Mouse (Mus musculus) spleen, postnatal 36 days (tissue): Measurements from ENCODE around the gene Garnl3.
"Not testable (repeated sequence)": the region's sequence is repeated elsewhere in the genome, so short reads cannot be mapped to it uniquely, and the experiment has no call there.

Source experiments
- DNase-seq, 2 experiments: peaks; one replicate each; pipeline ENCODE4 v3.0.0; 2022; ENCODE audit warnings: low spot score in 2 of 2, mixed read lengths in 1 of 2

Garnl3 gene

DNA sequence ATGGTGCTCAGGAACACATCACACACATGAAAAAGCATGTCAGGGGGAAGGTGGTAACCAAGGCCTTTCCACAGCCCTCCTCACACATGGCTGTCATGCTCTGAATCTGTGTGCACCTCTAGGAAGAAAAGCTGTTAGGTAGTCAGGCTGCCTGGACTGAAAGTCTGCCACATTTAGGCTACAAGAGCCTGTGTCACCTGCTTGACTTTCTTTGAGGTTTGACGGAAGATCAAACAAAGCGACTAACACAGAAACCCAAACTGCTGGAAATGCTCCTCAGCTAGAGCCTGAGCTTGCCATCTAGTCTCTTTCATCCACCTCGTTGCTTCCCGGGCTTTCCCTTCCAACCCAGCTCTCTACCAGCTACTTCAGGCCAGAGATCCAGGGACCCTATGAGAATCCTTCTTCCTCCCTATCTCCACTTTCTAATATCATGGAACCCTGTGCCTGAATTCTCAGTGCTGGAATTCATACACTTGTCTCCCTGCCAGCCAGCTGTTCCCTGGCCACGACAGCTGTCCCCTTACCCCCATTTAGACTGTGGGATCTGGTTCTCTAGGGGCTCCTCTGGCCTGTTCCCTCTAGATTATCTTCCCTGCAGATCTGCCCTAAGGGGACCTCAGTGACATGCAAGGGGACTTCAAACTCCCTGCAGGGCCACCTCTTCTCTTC is 98.9 kb downstream of the Garnl3 start:
- DNase-seq, result no peak

DNA sequence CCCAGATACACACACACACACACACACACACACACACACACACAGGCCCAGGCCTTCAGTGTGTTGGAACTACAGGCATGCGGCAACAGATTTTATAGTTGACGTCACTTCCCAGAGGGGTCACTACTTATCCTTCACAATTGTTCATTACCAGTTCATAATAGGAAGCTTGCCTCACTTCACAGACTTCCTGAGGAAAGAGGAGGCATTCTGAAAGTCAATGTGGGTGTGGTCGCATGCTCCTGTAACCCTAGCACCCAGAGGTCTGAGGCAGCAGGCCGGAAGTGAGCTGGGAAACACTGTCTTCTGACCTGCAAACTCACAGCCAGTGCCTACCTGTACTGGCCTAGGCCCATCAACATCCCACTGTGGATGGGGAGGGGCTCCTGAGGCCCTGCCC is 106.4 kb downstream of the Garnl3 start:
- peak; percentile 29 to 33 for DNase-seq

DNA sequence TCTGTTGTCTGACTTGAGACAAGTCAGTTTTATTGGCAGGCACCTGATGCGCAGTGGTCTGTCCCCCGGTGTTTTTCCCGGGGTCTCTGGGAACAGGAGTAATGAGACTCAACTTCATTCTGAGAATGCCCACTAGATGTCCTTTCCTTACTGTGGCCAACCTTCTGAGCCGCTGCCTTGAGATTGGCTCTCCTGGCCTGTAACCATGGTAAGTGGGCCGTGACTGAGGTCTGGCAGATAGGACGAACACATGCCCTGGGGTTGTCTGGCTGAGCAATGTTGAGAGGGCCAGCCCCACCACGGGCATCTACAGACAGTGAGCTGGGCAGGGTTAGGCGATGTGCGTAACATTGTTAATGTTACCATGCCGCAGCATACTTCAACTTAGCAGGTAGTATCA is 106.9 kb downstream of the Garnl3 start:
- no peak for DNase-seq

DNA sequence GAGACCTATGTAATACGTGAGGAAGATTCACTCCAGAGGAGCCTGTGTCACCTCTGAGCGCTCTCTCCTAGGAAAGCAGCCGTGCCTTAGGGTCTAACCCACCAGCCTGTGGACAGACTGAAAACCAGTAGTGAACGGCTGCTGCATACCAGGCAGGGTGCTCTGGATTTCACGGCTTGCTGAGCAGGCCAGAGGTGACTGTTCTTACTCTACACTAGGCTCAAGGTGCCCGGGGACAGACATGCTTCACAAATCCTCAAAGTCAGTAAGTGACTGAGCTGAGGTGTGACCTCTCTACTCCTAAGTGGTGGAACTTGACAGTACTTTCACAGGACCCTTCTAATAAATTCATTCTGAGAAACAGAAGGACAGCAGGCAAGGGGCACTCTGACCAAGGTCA is 108.6 kb downstream of the Garnl3 start:
- no peak for DNase-seq

DNA sequence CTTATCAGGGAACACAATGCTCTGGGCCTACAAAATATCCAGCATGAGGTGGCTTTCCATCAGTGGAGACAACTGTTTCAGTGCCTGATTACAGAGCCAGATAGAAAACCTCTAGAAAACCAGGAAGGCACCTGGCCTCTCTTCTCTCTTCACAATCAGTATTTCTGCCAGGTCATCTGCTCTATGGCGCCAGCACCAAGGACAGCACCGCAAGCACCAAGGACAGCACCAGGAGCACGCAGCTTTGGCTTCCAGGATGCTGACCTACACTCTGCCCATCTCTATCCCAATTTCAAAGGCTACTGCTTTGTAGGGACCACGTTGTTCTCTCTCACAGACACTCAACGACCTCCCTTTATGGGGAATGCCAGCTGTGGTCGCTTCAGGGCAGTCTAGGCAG is 113.4 kb downstream of the Garnl3 start:
- no peak for DNase-seq

DNA sequence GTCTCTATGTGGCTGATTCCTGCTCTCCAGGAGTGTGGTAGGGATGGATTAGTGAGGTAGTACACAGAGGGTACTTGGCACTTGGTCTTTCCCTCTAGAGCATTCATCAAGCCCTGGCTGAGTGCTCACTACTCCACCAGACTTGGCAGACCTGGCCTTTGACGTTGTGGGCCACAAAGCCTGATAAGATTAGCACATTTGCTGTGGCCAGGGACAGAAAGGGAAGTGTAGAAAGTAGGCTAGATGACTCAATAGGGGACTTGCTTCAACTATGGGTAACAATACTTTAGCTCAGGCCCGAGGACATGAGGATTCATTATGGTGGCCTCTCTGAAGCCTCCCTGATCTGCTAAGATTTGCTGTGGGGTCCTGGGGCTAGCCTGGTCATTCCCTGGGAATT is 114.3 kb downstream of the Garnl3 start:
- no peak for DNase-seq

DNA sequence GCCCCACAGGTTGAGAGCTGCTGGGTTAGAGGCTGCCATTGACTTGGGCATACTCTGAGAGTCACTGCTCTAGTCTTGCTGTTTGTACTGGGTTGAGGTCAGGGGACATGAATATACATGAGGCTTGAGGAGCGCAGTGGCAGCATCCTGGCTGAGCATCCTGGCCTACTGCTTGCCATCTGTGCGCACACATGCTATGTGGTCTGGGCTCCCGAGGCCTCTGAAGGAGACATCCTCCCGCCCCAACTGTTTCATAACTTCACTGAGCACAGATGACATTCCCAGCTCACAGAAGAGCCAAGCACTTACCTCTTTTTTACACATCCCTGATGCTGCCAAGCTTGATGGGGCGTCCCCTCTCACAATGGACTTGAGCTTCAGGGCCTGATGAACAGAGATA is 116.6 kb downstream of the Garnl3 start:
- no peak for DNase-seq

DNA sequence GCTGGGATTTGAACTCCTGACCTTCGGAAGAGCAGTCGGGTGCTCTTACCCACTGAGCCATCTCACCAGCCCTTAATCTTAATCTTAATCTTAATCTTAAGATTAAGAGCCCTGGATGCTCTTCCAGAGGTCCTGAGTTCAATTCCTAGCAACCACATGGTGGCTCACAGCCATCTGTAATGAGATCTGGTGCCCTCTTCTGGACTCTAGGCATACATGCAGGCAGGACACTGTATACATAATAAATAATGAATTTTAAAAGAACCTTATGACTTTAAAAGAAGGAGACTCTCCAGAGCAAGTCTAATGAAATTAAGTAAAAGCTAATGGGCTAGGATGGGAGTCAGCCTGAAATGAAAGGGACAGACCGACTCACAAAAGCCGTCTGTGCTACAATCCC is 122.4 kb downstream of the Garnl3 start:
- not testable (repeated sequence) for DNase-seq

DNA sequence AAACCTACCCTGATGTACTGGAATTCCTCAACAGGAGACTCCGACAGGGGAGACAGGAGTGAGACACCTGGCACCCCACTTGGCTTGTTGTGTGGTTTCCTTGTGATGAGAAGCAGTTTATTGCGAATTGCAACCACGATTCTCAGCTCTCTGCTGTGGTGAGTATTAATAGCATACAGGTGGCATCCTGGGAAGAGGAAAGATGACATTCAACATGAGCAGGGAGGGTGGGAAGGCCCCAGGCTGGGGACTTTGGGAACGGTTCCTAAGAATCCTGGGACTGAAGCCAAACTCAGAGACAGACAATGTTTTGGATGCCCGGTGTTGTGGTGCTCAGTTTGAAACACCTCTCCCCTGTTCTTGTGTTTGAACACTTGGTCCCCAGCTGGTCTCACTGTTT is 126.4 kb downstream of the Garnl3 start:
- DNase-seq, result no peak

DNA sequence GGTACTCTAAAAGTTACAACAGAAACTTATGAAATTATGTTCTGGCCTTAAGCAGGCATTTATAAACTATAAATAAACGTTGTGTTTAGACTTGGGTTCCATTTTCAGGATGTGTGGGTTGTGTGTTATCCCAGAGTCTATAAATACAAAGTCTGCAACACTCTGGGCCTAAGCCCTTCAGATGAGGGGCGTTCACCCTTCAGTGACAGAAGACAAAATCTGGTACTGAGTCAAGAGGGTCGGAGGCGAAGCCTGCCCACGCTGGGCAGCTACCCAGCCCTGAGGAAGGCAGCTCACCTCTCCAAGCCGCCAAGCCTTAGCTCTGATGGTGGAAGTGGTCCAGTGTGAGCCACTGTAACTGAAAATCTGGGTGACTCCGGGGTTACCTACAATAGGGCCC is 129.3 kb downstream of the Garnl3 start:
- DNase-seq, result no peak

DNA sequence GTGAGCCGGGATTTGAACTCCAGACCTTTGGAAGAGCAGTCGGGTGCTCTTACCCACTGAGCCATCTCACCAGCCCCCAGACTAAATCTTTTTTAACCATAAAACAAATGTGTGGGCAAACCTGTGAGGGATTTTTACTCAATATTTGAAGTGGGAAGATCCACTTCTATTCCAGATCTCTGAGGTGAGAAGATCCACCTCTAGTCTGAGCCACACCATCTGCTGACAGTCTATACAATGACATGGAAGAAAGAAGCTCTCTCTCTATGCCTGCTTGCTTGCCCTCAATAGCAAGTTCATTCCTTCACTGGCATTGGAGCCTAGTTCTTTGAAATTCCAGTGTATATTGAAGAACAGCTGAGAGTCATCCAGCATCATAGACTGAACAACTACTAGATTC is 131.7 kb downstream of the Garnl3 start:
- no peak for DNase-seq

DNA sequence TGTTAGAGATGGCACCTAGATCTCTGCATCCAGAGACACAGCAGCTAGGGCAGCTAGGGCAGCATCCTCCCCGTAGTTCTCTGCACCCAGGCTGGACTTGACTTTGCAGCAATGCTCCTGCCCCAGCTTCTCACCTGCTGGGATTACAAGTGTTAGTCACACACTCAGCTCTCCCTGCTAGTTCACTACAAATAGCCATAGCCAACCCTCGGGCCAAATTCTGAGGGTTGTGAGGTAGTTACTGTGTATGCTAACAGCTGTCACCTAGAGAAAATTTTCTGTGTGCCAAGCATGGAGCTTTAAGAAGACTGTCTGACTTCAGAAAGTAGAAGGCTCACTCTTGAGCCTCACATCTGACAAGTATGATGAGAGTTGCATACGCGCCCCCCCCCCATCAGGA is 133.7 kb downstream of the Garnl3 start:
- no peak for DNase-seq

DNA sequence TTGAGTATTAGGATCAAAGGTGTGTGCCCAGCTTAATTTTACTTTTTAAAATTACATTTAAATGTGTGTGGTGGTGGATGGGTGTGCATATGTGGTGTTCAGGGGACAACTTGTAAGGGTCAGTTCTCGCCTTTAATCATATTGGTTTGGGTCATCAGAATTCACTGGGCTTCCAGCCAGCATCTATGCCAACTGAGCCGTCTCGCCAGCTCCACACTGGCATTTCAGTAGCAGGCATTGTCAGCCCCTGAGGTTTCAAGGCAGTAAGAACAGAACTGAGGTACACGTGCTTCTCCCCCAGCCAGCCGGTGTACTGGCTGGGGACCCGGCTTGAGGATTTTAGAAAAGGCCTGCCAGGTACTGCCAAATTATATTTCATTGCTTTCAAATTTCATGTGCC is 134.4 kb downstream of the Garnl3 start:
- no peak for DNase-seq

DNA sequence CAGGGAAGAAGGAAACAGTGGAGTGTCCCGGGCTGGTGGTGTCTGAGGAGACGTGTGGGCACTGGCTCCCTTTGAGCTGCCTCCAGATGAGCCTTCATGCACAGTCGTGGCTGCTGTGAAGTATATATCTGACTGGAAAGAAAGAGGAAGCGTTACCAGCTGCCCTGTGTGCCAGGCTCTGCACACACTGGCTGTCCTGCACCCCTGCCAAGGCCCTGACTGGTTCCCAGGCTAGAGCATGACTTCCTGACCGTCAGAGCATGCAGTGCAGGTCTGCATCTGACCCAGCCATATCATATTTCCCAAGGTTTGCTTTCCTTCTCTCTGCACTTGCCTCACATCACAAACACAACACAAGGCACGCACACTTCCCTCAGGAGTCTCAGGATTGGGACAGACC is 139.3 kb downstream of the Garnl3 start:
- DNase-seq, result no peak

DNA sequence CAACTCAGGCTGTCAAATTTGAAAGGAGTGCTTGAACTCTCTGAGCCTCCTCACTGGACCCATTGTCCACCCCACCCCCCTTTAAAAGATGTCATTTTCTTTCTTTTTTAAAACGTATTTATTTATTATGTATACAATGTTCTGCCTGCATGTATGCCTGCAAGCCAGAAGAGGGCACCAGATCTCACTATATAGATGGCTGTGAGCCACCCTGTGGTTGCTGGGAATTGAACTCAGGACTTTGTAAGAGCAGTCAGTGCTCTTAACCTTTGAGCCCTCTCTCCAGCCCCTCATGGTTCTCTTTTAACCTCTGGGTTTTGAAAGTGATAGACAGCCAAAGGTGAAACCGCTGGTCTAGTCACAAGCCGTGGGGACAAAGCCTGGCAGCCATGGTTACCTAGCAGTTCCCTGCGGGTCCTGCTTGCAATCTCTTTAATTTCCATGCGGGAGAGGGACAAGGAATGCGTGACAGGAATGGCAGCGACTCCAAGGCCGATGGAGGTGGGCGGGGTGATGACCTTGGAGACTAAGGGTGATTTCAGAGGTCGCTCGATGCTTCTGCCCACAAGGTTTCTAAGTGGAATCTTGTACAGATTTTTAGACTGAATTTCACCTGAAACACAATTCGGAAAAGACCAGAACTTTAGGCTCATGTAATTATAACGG is 141.2 kb downstream of the Garnl3 start:
- no peak for DNase-seq

DNA sequence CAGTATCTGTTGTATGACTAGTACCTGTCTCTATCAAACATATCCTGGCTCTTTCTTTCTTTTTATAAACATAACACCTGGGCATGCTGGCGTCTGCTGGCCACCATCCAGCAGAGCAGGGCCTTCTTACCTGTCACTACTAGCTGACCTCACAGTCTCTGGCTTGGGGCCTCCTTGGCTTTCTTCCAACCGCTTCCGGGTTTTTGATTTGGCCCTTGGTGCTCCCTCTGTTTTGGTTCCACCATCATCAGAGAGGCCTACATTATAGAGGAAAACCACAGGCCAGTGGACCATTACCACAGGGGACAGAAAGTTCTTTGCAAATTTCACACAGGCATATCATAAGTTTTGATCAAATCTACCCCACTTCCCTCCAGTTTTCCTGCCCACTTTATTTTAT is 142.1 kb downstream of the Garnl3 start:
- DNase-seq, result no peak

DNA sequence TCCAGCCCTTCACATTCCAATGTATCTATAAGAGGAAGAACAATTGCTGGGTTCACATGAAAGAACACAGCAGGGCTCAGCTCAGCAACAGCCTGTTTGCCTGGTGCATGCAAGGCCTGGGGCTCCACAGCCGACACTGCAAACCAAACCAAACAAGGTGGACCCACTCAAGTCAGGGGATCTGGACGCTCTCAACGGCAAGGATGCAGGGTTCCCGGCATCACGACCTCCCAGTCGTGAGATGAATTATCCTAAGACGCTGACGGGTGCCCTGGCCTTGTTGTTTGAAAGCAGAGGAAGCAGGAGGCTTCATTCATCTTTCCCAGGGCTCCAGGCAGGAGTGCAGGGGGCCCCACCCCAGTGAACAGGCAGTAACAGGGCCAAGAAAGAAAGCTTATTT is 145.6 kb downstream of the Garnl3 start:
- no peak for DNase-seq

DNA sequence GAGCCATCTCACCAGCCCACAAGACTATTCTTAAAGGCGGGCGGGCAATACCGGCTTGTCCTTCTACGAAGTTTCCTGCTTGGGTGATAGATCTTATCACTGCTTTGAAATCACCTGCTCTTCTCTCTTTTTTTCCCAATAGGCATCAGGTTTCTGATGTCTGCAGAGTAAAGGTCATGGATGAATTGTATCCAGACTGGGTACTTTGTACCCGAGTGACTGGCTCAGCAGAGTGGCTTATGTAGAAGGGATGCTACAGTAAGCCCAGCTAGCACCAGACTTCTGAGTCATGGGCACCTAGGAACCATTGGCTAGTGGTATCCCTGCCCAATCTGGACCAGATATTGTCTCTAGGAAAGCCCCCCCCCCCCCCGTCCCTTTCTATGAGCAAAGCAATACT is 147.8 kb downstream of the Garnl3 start:
- no peak for DNase-seq

DNA sequence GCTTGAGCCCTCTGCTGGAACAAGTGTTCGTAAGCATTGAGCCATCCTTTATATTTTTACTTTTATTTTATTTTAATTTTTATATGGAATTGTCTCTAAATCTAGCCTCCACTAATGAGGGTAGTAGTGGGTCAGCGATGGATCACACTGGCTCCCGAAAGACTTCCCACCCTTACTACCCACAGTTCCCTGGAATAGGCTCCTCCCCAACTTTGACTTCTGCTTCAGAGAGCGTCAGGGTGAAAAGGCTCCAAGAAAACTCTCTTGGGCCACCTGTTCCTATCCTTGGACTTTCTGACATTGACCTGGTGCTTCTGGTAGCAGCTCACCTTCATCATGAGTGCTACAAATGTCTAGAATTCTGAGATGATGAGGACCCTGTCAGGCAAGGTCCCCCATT is 148.8 kb downstream of the Garnl3 start:
- no peak for DNase-seq

DNA sequence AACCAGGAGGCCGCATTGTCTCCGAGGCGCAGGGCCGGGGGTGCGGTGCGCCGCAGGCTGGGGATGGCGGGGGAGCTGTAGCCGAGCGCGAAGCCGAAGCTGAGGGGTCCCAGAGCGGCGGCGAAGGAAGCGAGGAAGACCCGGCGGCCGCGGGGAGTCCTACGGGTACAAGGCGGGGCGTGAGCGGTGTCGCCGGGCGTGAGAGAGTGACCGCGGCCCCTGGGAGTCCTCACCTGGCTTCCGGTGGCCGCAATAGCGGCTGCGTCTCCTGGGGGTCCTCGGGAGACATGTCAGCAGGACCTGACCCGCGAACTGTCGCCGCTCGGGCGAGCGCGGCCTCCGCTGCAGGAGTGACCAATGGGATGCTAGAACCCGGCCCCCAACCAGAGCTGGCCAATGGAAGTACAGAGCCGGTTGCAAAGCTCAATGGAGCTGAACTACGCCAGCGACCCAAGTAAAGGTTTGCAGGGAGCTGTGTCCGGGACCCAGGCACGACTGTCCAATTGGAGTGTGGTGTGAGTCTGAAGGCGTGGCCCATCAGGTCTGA is 149.7 kb downstream of the Garnl3 start, which contains the start of gene Slc2a8:
Gene Slc2a8, minus strand, starts transcription at position 359 of the 547 bp plus-strand sequence.
- DNase-seq, result peak; percentile 89

DNA sequence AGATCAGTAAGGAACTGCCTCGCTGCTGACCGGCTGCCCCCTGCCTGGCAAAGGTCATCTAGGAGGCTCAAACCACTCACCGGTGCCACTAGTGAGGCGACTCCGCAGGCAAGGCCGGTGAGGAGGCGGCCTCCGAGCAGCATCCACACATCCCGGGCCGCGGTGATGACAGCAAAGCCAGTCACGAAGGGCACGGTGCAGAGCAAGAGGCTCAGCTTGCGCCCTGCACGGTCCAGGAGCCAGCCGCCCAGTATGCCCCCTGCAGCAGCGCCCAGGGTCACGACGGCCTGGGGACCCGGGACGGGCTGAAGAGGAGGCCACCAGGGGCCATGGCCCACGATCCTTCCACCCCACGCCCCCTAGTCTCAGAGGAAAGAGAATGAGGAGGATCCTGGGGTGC is 150.2 kb downstream of the Garnl3 start:
- DNase-seq, result no peak

DNA sequence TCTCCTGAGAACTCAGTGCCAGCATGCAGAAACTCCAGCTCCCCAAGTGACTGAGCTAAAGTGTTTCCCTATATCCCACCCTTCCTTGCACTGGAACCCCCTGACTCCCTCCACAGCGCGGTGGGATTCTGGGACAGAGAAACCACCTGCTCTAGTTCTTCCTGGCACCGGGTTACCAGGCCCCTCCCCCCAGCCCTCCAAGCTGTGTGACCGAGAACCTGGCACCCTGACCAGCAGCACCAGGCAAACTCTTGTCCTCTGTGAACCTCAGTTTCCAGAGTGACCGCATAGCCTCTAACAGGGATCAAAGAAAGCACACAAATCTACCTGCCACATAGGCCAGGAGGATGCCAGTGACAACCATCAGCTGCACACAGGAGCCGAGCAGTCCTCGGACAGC is 151.8 kb downstream of the Garnl3 start:
- no peak for DNase-seq

DNA sequence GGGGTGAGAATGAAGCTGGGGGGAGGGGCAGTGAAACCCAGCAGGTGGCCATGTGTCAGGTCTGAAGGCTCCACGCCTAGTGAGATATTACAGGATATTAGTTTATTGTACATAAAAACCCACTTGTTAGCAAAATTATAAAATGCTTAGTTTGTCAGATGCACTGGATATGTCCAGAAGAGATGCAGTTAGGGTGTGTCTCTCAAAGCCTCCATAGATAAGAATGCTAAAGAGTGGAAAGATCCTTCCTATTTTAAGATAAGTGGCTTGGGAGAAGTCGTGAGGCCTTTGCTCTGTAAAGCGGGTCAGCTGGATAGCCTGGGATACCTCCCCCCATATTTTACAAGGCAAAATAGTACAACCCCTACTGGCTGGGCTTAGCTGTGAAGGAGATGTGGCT is 152.8 kb downstream of the Garnl3 start:
- DNase-seq, result no peak

DNA sequence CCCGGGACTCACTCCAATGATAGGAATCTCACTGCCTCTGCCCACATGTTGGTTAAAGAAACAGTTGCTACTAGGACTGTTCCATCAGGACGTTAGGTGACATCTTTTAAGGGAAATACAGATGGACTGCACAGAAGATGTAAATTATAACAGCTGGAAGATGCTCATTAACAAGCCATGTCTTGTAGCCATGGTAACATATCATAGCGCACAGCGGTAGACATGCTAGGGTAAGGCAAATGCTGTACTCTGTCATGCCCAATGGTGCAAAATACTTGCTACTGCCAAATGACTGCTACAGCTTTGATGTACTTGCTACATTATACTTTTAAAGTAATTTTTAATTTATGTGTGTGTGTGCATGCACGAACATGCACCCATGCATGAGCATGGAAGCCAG is 154.3 kb downstream of the Garnl3 start:
- no peak for DNase-seq
